Mouse (Mus musculus): Measurements from ENCODE around the gene Ikzf2.
A peak's percentile ranks its signal among the peaks of the same experiment; 100 is the strongest.

The Ikzf2 gene

DNA sequence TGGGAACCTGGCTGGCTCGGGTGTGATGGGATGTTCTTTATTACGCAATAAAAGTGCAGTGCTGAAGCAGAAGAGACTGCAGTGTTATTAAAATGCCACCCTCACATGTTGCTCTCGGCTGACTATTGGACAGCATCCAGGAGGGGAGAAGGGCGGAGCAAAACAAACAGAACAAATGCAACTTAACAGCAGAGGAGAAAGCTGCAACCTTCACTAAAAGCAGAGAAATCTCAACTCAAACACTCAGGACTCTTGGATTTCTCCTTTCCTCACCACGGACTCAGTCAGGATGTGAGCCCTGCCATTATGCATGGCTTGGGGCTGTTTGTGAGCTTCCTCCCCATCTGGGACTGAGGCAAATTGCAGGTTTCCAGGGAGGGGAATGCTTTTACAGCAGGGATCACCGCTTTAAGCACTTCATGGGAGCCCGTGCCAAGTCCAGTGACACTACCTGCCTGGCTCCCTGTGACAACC is 95.7 kb downstream of the Ikzf2 start:
- peak; percentile 36 to 49 for DNase-seq

DNA sequence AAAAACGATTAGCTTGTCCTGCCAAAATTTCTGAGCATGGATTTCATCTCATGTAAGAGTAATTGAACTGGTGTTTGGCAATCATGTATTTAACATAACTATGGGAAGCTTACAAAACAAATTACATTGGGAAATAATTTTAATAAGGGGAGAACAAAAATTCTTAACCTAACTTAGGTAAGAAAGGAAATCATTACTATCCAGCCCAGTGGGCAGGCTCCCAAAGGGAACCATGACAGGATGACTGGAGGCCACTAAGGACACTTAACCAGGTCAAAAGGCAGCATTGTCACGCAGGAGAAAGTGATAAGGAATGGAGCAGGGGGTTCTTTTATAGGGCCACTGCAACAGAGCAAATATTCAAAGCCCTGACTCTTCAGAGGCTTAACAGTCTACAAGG is 101.5 kb downstream of the Ikzf2 start:
- no peak for DNase-seq

DNA sequence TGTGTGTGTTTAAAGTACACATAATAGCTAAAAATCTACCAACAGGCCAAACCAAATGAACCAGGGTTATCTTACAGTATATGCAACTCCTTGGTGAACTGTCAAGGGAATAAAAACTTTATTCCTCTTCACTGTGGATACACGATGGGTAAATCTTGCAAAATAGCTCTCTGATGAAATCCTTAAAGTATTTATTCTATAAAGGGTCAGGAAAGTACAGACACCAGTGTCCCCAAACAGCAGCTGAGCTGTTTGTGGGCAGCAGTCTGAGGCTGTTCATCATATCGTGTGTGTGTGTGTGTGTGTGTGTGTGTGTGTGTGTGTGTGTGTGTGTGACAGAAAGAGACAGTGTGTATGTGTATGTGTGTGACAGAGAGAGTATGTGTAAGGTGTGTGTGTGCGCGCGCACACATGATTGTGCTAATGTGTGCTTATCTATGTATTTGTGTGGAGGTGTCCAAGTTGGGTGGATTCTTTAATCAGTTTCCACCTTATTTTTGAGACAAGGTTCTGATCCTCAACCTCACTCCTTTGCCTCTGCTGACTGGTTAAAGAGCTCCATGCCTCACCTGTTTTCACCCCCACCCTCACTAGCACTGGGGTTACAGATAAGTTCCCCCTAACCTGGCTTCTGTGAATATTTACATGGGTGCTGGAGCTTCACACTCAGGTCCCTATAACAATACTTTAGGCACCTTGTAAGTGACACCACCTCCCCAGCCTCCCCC is 102.9 kb downstream of the Ikzf2 start:
- DNase-seq: no peak

DNA sequence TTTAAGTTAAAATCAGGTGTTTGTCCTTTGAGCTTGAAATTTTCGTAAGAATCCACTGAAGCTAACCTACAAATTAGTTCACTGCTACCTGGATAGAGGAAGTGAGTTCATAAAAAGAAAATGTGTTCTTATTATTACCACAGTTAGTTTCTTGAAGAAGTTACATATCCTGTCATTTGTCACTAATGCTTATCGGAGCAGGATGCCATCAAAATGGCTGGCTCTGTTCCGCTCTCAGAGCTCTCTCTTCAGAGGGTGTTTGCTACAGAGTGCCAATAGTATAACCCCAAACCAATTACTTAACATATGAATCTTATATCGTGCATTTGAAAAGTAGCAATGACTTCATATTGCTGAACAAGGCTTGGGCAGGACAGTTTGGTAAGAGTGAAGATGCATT is 108.1 kb downstream of the Ikzf2 start:
- DNase-seq: no peak

DNA sequence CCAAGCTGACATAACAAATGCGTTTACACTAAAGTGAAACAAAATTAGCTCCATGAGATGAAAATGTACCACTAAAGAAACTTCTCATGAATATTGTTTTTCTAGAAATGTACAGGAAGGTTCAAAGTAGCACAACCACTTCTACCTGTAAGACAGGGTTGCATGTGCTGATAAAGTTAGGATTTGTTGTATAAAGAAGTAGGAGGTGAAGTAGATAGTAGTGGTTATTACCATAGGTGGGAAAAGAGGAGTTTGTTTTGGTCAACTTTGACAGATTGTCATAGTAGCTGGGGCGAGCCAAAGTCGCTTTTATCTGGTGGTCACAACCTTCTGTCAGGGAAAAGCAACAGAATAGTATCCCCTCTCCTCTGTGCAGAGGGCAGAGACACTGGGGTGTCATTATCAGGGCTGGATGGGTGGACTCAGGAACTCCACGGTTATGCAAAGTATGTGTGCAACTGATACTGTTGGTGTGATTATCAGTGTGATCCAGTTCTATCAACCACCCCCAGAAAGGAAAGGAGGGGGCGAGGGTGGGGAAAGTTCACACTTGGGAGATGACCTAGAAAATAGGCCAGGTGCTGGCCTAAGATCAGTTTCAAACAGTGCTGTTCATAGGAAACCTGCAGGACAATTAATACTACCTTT is 127.5 kb downstream of the Ikzf2 start:
- DNase-seq: no peak

DNA sequence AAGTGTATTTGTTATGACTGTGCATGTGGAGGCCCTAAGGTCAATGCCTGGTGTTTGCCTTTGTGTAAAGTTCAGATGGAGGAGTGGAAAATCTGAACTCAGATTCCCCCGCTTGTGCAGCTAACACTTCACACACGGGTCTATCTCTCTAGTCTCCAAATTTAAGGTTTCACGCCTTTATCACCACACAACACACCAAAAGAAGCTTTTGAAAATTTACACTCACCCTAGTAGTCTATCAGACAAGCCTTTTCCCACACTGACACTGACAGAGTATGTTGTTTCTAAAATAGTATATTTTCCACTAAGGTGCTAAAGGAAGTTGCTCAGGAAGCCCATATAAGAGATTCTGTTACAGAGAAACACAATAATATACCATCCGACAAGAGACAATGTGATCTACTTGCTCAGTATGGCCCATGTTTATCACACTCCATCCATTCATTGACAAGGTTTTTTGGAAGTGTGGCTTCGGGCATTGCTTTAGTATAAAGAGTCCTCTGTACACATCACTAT is 131.4 kb downstream of the Ikzf2 start:
- DNase-seq: no peak

DNA sequence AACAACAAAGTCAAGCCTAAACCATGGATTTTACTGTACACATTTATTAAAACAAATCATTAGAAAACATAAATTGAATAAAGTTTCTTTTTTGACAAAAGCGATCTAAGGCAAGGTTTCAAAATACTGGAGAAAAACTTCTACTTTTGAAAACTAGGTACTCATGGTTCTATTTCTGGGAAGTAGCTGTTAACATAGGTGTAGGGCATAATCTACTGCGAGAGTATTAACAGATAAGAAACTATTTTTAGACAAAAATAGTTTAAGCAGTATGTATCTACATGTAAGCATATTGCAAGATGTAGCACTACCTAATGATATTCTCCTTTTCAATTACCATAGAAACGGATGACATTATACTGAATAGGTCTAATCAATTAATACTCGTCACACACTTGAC is 137.1 kb downstream of the Ikzf2 start:
- DNase-seq: no peak

DNA sequence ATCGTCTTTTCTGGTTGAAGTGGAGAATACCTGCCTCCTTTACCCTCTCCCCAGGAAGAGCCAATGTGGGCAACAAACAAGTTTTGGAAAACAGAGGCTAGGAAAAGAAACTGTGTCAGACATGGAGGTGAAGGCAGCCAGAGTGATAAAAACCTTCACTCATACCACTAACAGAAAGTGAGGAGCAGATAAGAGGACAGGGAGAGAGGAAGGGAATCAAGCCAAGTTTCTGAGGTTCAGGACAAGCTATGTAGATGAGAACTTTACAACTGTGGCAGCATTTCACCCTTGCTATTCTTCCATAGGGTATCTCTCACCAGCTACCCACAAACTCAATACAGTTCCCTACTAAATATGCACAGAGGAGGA is 141.2 kb downstream of the Ikzf2 start:
- no peak for DNase-seq

DNA sequence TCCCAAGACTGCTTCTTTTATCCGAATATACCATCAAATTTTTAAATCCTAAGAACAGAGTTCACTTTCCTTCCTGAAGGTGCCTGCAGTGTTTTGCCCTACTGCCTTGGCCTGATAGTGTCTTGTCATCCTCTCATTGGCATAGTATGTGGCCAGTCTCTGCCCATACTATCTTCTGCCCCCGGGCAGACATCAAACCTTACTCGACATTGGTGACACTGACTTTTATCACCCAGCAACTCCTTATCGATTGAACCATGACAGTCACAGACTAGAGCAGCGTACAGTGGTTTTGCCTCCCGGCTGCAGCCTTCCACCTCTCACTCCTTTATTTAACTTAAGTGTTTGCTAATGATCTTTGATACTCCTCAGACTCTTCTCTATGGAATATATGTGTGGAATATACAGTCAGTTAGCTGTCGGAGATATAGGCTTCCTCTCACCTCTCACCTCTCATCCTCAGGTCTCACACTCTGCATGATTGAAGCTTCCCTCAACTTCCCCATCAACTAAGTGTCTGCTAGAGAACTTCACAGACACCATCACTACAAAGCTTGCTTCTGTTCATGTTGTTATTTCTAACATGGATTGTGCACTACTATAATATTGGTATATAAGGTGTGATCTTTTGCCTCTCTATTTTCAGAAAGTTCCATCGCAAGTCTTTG is 141.7 kb downstream of the Ikzf2 start:
- DNase-seq: no peak

DNA sequence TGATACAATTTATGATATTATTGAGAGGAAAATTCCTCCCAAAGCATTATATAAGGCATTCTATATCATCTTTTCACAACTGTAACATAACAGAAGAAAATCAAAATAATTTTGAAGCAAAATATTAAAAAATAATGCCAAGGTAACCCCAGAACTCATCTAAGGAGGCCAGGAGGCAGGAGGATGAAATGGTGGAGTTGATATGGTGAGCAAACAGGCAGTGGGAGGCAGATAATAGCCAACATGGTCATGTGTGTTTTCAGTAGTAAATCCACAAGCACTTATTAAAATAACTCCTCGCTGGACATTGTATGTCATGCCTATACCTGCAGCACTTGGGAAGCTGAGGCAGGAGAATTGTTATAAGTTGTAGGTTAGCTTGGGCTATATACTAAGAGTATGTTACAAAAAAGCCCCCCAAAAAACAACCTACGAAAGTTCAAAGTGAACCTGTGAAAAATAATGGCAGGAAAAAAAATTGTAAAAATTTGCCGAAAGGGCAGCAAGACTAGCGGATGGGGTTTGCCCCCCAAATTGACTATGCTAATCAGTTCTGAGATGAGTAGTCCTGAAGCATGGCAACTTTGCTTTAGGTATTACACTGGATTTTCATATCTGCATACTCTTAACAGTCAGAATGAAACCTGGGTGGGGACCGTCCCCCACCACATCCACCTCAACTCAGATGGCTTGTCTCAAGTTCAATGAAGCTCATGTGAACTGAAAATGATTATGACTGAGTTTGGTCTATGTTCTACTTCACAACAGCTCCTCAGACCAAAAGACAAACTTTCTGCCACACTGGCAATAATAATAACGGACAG is 143.1 kb downstream of the Ikzf2 start:
- DNase-seq: no peak

DNA sequence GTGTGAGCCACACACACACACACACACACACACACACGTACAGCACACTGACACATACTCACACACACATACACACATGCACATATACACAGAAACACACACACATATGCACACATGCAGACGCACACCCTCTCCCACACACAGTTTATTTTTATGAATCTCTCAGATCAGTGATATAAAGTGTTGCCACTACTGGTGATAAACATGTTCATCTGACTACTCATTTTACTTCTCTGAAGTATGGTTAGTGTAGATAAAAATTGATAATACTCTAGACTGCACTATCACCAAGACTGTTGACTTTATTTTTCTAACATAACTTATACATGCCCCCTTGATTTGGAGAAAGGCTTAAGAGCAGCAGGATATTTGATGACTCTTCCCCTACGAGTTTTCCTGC is 144.5 kb downstream of the Ikzf2 start:
- DNase-seq: no peak

DNA sequence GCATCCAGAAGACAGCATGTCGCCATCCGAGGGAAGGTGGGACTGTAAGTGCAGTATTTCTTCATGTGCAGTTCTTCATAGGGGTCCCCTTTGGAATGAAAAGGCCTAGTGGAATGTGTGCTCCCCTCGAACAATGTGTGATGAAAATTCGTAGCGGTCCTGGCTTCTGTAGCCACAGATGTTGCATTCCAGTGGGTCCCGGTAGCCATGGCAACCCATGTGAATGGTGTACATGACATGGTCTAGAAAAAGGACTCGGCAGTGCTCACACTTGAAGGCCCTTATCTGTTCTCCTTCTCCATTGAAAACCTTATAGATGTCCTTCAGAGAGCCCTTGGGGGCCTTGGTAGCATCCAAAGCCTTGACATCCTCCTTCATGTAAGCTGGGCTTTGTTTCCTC is 148.4 kb downstream of the Ikzf2 start:
- no peak for DNase-seq

DNA sequence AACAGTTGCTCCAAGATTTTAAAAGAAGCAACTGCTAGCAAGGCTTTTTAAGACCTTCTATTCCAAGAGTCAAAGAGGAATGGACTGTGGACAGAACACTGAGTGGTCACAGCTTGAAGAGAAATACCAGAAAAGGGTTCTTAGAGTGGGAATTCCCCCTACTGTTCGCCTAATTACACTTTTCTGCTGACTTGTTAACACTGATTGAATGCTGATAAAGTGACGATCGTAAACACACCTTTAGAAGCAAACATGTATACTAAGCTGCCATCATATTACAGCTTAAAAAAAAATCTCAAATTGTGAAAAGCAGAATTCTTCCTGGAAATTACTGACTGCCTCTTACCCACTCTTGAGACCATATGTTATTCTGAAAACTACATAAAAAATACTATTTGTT is 149.4 kb downstream of the Ikzf2 start:
- DNase-seq: no peak

DNA sequence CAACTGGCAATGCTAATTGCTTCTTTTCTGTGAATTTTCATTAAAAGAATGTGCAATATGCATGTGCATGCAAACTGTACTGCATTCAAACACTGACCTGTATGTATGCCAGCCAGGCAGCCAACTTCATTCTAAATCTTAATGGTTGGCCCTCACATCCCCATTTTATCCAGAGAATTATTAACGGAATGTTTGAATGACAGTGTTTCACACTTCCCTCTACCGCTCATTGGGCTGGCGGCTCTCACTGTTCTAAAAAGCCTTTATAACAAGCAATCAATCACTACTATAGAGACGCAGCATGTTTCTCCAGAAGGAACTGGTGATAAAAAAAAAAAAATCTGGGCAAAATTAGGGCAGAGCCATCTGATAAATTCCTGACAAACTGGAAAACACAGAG is 151.5 kb downstream of the Ikzf2 start:
- no peak for DNase-seq

DNA sequence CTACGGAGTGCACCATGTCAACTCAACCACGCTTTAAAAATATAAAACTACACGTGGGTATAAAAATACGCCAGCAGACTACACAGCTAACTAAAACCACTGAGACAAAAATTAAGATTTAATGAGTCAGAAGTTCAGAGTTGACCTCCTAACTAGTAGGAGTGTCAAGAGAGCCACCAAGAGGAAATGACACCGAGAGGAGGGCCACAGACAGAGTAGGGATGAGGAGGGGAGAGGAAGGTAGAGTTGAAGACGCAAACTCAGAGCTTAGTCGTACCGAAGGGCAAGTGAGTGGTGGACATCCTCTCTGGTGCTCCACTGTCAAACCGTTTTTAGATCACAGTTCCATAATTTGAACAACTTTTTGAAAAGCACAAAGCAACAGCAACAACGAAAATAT is 154.0 kb downstream of the Ikzf2 start:
- DNase-seq: no peak

DNA sequence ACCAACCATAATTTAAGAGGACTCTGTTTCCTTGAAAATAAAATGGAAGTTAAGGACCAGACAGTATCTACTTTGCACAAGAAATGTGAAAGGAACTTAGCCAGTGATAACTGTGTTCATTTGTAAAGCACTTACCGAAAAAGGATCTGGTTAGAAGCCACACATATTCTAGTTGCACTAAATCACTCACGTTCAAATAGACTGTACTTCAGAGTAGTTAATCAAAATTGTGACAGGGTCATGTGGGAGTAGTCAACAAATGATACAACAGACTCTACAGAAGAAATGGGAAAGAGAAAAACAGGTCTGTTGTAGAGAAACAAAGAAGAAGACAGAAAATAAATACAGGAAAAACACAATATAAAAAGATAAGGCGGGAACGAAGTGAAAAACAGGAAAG is 158.3 kb downstream of the Ikzf2 start:
- no peak for DNase-seq

DNA sequence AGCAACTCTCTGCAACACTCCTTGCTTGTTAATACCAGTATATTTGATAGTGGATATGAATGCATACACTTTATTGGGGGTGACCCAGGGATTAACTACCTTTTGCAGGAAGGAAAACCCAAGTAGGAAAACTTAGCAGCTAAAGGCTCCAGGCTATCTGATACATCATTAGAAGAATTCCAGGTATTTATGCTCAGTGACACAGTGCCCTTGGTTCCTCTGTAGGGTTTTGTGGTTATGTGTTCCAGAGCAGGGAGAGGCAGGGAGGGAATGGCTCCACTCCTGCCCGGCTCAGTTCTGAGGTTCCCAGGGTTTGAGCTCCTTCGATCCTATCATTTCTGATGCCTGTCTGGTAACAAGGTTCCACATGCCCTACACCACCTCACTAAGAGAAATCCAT is 165.4 kb downstream of the Ikzf2 start:
- no peak for DNase-seq

DNA sequence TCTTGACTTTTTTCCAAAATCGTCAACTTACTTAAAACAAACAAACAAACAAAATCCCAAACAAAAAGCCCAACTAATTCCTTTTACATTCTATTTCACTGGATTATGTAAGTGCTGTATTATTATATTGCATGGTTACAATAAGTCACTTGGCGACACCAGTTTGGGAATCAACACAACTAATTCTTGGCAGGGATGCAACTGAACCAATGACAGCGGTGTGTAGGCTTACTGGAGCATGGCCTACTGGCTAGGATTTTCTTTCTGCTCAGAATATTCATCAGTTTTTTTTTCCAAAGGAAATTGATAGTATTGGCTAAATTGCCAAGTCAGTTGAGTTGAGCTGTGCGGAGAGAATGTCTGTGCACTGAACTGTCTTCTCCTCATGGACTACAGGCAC is 167.7 kb downstream of the Ikzf2 start:
- DNase-seq: peak in 1 of 2 experiments; percentile 13

DNA sequence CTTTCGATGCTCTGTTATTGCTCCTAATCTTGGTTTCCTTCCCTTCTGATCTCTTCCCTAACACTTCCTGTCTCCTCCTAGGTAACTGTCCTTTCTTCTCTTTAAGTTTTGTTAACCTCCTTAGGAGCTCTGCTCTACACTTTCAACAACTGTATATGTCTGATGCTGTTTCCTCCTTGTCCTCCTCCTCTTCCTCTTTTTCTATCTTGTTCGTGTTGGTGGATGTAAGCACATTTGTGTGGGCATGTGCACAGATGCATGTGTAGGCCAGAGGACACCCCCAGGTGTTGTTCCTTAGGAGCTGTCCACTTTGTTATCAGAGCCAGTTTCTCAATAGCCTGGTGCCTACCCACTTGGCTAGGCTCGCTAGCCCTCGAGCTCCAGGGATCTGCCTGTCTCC is 169.0 kb downstream of the Ikzf2 start:
- DNase-seq: no peak

DNA sequence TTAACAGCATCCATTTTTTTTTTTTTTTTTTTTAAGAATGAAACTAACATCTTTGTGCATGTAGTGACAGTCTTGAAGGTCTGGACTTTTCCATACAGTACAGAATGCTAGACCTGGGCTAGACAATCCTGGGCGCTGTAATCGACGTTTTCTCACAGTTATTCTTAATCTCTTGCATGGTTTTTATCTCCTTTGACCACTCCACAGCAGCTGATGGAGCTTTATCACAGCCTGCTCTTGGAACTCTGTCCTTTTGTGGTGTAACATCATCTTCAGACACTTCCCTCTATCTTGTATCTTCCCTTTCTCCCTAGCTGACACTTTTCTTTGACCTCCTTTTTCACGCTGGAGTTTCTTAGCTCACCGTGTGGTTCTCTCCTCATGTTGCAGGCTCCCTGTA is 170.9 kb downstream of the Ikzf2 start:
- no peak for DNase-seq

DNA sequence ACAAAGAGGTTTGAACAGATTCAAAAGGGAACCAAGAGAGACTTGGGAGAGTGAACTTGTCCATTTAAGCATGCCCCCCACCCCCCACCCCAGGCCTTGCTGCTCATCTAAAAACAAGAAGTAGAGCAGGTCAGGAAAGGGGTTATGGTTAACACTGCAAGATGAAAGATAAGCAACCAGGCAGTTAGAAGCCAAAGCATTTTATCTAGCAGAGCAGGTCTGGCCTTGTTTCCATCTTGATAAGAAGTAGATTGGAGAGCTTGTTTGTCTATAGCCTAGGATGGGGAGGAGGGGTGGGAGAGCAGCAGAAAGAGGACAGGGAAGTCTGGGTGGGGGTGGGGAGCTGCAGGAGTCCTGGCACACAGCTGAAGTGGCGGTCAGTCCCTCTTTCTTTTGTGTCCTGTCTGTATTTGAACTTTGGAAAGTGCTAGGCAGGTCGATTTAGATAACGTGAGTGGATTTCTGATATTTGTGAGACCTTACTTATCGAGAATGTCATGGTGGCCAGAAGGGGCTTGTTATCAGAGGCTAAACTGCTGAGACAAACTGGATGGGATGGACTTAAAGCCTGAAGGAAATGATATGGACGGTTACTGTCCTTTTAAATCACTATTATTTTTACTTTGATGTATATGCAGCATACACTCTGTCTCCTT is 173.3 kb downstream of the Ikzf2 start:
- DNase-seq: no peak

DNA sequence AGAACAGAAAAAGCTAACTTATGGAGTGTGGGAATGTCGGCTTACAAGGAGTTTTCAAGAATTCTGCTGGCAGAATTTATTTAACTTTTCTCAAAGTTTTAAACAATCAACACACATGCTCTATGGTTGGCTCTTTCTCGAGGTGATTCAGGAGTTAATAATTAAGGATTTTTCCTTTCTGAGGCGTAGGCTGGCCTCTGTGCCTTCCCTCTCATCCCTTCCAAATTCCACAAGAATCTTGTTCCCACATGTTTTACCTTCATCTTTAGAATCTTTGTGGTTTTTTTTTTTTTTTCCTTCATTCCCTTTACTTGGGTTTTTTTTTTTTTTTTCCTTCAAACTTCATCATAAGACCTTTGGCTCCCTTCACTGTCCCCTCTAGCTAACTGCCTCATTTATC is 178.8 kb downstream of the Ikzf2 start:
- DNase-seq: no peak

DNA sequence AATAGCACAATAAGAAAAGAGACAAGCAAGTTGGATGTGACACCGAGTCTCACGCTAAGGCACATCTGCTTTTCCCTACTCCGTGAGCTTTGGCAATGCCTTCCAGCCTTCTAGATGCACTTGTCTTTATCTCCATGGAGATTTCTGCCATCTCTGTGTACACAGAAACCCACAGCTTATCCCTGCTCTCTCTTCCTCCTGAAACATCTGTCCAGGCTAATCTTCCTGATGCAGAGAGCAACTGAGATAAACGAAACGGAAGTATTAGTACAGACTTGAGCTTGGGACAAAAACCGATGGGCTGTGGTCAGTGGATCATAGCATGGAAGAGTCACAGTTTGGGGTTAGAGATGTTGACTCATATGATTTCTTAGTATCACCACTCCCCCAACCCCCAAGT is 179.5 kb downstream of the Ikzf2 start:
- no peak for DNase-seq
